Mouse (Mus musculus): ENCODE results near the gene Setd5.

Gene Setd5

GRCm38 (mm10) chr6:113133360-113133759 lies 56.2 kb downstream of the Setd5 start:
- no peak for DNase-seq (ENCODE audit: low spot score)

GRCm38 (mm10) chr6:113141389-113142094 lies 64.4 kb downstream of the Setd5 start:
- no peak for DNase-seq (ENCODE audit: low spot score)

GRCm38 (mm10) chr6:113144764-113145163 lies 67.6 kb downstream of the Setd5 start:
- no peak for DNase-seq (ENCODE audit: low spot score)

GRCm38 (mm10) chr6:113145249-113145648 lies 68.1 kb downstream of the Setd5 start:
- DNase-seq (ENCODE audit: low spot score), result no peak

- DNase-seq (ENCODE audit: low spot score), result no peak
Observed at GRCm38 (mm10) chr6:113154071-113154470, 76.9 kb downstream of the Setd5 start.

GRCm38 (mm10) chr6:113154886-113155285 lies 77.7 kb downstream of the Setd5 start:
- DNase-seq (ENCODE audit: low spot score), result no peak

GRCm38 (mm10) chr6:113156064-113156463 lies 78.9 kb downstream of the Setd5 start:
- no peak for DNase-seq (ENCODE audit: low spot score)

GRCm38 (mm10) chr6:113160106-113160505 lies 82.9 kb downstream of the Setd5 start:
- no peak for DNase-seq (ENCODE audit: low spot score)

GRCm38 (mm10) chr6:113161982-113162381 lies 84.8 kb downstream of the Setd5 start:
- DNase-seq (ENCODE audit: low spot score), result no peak

GRCm38 (mm10) chr6:113163513-113163912 lies 86.3 kb downstream of the Setd5 start:
- no peak for DNase-seq (ENCODE audit: low spot score)

- DNase-seq (ENCODE audit: low spot score), result no peak
Observed at GRCm38 (mm10) chr6:113166661-113167251, 89.6 kb downstream of the Setd5 start.

- DNase-seq (ENCODE audit: low spot score), result no peak
Observed at GRCm38 (mm10) chr6:113168316-113168975, 91.3 kb downstream of the Setd5 start.

GRCm38 (mm10) chr6:113169852-113170251 lies 92.7 kb downstream of the Setd5 start:
- no peak for DNase-seq (ENCODE audit: low spot score)

GRCm38 (mm10) chr6:113170651-113171050 lies 93.5 kb downstream of the Setd5 start:
- no peak for DNase-seq (ENCODE audit: low spot score)

GRCm38 (mm10) chr6:113172011-113172410 lies 94.8 kb downstream of the Setd5 start:
- DNase-seq (ENCODE audit: low spot score), result no peak

GRCm38 (mm10) chr6:113172568-113172967 lies 95.4 kb downstream of the Setd5 start:
- DNase-seq (ENCODE audit: low spot score), result peak; percentile 86

- no peak for DNase-seq (ENCODE audit: low spot score)
Observed at GRCm38 (mm10) chr6:113175469-113175868, 98.3 kb downstream of the Setd5 start.

- DNase-seq (ENCODE audit: low spot score), result no peak
Observed at GRCm38 (mm10) chr6:113176613-113177012, 99.4 kb downstream of the Setd5 start.

GRCm38 (mm10) chr6:113178286-113179194 lies 101.4 kb downstream of the Setd5 start:
- DNase-seq (ENCODE audit: low spot score), result peak; percentile 55

GRCm38 (mm10) chr6:113179195-113179733 lies 102.1 kb downstream of the Setd5 start:
- no peak for DNase-seq (ENCODE audit: low spot score)

- no peak for DNase-seq (ENCODE audit: low spot score)
Observed at GRCm38 (mm10) chr6:113184163-113184562, 107.0 kb downstream of the Setd5 start.
